Mouse (Mus musculus) brain, embryonic 18.5 days (tissue): ENCODE data around the gene Mtch2.

Source experiments
- DNase-seq: peaks from one replicate; pipeline ENCODE4 v3.0.0-alpha.2; 2012; ENCODE audit warnings: low read depth, low spot score

The Mtch2 gene

GRCm38 (mm10) chr2:90904856-90905224 is 57.9 kb downstream of the Mtch2 start:
- no peak for DNase-seq

GRCm38 (mm10) chr2:90906721-90907120 is 59.8 kb downstream of the Mtch2 start:
- DNase-seq = no peak

GRCm38 (mm10) chr2:90910861-90911260 is 63.9 kb downstream of the Mtch2 start:
- no peak for DNase-seq

DNA sequence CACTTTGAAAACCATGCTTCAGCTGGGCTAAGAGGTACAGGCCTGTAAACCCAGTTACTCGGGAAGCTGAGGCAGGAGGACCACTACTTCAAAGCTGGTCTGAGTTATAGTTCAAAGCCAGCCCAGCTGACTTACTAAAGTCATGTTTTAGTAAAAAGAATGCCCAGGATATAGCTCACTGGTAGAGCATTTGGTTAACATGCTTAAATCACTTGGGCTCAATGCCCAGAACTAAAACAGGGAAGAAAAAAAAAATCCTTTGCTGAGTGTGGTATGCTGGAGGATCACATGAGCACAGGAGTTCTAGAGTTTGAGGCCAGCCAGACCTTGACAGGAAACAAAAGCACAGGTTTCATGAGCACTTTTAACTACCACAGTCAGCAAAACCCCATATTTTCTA is 64.7 kb downstream of the Mtch2 start:
- no peak for DNase-seq

DNA sequence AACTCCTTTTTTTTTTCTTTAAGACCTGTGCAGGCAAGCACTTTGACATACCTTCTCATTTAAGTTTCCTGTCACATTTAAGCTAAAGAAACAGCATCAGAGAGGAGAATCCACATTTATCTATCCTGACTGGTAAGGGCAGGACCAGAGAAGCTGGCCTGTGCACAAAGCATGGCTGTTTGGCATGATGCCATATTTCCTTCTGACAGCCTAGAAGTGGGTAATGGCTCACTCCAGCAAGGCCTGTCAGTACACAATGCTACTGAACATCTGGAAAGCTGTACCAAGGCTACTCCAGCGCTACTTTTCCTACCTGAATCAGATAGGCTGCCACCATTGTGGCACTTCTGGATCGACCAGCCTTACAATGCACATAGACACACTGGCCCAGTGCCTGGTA is 66.7 kb downstream of the Mtch2 start:
- DNase-seq = no peak

DNA sequence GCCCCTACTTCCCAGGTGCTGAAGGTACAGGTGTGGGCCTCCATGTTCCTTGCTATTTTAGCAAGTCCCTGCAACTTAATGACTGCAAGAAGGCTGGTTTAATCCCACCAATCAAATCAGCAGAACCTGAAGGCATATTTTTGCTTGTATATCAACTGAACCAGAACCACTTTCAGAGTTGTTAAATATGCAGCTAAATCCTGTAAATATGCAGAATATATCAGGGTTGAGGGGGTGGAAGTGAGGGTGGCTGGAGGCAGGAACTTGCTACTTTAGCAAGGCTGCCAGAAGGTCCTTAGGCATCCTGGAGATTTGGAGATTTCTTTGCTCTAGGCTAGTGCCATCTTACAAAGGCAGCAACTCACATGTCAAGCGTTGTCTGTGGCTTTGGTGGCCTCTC is 68.6 kb downstream of the Mtch2 start:
- no peak for DNase-seq
